In genomic region chr6:104492490-104493431, GRCm38 (mm10) we compare ENCODE assay signal across 9 mouse cellular contexts. TPM values are rescaled to one million over a fixed set of nuclear protein-coding genes. Genes with fewer than 3 reads are reported as not detected.
DNase-seq lines count a peak whose midpoint lies in the region; ATAC-seq and TF ChIP-seq lines count a peak whose summit lies in the region.
"Had no signal": no experiment of that assay in that cellular context is flagged by ENCODE, and none has a peak within 500 bp of the region (broad histone marks: within the 10 kb centered on the region; RNA-seq: fewer than 3 reads in every experiment).

Gene Cntn6 (plus strand): TSS chr6:104492790.

- DNase-seq in lung, embryonic 14.5 days = peak; percentile 12
- no peak for DNase-seq in lung, postnatal 25 days (ENCODE audit: low spot score)
- DNase-seq in forebrain, postnatal 0 days = peak; percentile 64
- DNase-seq in left cerebral cortex, adult 18-20 months (ENCODE audit: low spot score in 2 of 2) = peak; percentile 11 to 33
- peak; percentile 80 for DNase-seq in retina, embryonic 14.5 days (ENCODE audit: low spot score)
- no peak for DNase-seq in lung, postnatal 36 days

- H3K9ac ChIP-seq in lung, embryonic 14.5 days = no peak within 1 kb of the TSS
- peak within 1 kb of the TSS; percentile 45 for H3K9ac ChIP-seq in forebrain, postnatal 0 days

- no peak within 1 kb of the TSS for H3K4me2 ChIP-seq in lung, embryonic 14.5 days
- H3K4me2 ChIP-seq in forebrain, postnatal 0 days (ENCODE audit: low read depth) = peak within 1 kb of the TSS; percentile 38

- H3K27me3 ChIP-seq in lung, embryonic 14.5 days (ENCODE audit: insufficient read depth, low read length) = no peaks in the 10 kb centered on the region
- H3K27me3 ChIP-seq in forebrain, postnatal 0 days (ENCODE audit: insufficient read depth, low read length) = no peaks in the 10 kb centered on the region

- no peaks in the 10 kb centered on the region for H3K4me1 ChIP-seq in lung, embryonic 14.5 days (ENCODE audit: insufficient read depth)
- no peaks in the 10 kb centered on the region for H3K4me1 ChIP-seq in forebrain, postnatal 0 days (ENCODE audit: insufficient read depth)

- H3K27ac ChIP-seq in lung, embryonic 14.5 days (ENCODE audit: low read depth) = no peak within 1 kb of the TSS
- peak within 1 kb of the TSS; percentile 22; the same call in 1 of the 2 replicates for H3K27ac ChIP-seq in forebrain, postnatal 0 days (ENCODE audit: low read depth, low read length)

- no peak for ATAC-seq in lung, embryonic 14.5 days (ENCODE audit: insufficient read depth)
- peak; percentile 71 for ATAC-seq in forebrain, postnatal 0 days
- ATAC-seq in megakaryocyte, adult 5-6 weeks (ENCODE audit: poor library complexity, severe bottlenecking) = no peak
- no peak for ATAC-seq in erythroid progenitor cell, adult 5-6 weeks (replicated peaks; ENCODE audit: low FRiP score, poor library complexity, severe bottlenecking)

- TF ChIP-seq CTCF in lung, embryonic 14.5 days (IDR thresholded peaks at IDR 0.05; ENCODE audit: low read depth) = no peak
- no peak for TF ChIP-seq CTCF in forebrain, postnatal 0 days (IDR thresholded peaks at IDR 0.05; ENCODE audit: low read depth)

- WGBS in lung, embryonic 14.5 days = 56% methylated on average over 11 of the region's 11 CpGs
- 7% methylated on average over 11 of the region's 11 CpGs for WGBS in forebrain, postnatal 0 days

- H3K9me3 ChIP-seq in lung, embryonic 14.5 days (ENCODE audit: low read depth, low read length) = no peaks in the 10 kb centered on the region
- H3K9me3 ChIP-seq in forebrain, postnatal 0 days (ENCODE audit: low read length) = no peaks in the 10 kb centered on the region

- H3K36me3 ChIP-seq in lung, embryonic 14.5 days (ENCODE audit: insufficient read depth) = no peaks in the 10 kb centered on the region
- H3K36me3 ChIP-seq in forebrain, postnatal 0 days (ENCODE audit: insufficient read depth) = no peaks in the 10 kb centered on the region

- no peak within 1 kb of the TSS for H3K4me3 ChIP-seq in lung, embryonic 14.5 days (ENCODE audit: low read depth, low read length)
- H3K4me3 ChIP-seq in forebrain, postnatal 0 days (ENCODE audit: low read depth, low read length) = peak within 1 kb of the TSS; percentile 36

RNA-seq across cellular contexts. Expression of gene Cntn6, which starts in this region (rescaled TPM):
- 0.18 TPM in 1 of 2 replicates, not detected in the other for polyA plus RNA-seq in lung, embryonic 14.5 days (2014; fragmentation: Nextera tagmentation; extraction: Ambion mirVana)
- total RNA-seq in forebrain, postnatal 0 days (2014; rRNA removed) = 29.7 and 32.5 TPM in 2 replicates
- polyA plus RNA-seq in forebrain, postnatal 0 days (2015; fragmentation: Nextera tagmentation; extraction: Ambion mirVana) = 13.3 and 16.1 TPM in 2 replicates
- 10 to 100 TPM; 16.9 to 19.2 TPM for total RNA-seq in left cerebral cortex, adult 18-20 months (2021)
- total RNA-seq in megakaryocyte, adult 5-6 weeks (2015) = not detected in 2 replicates
- not detected in 2 replicates for total RNA-seq in megakaryocyte, adult 5-6 weeks (2017)
- not detected in 2 replicates for total RNA-seq in erythroid progenitor cell, adult 5-6 weeks (2015; ENCODE audit: low replicate concordance)
- not detected in 2 replicates for total RNA-seq in erythroid progenitor cell, adult 5-6 weeks (2017; ENCODE audit: low replicate concordance)
- total RNA-seq: ES-E14 had no signal

Comparison
In these comparisons a context has a peak if more than half of its experiments do, and no peak if none do; other contexts are left out.
1. RNA of gene Cntn6 (total RNA-seq): 29.7 to 32.5 TPM in forebrain, postnatal 0 days and 16.9 to 19.2 TPM in left cerebral cortex, adult 18-20 months; not detected in megakaryocyte, adult 5-6 weeks and not detected in erythroid progenitor cell, adult 5-6 weeks; every median in the first group is over 10 times any median in the second.
2. RNA of gene Cntn6 (polyA plus RNA-seq): 13.3 to 16.1 TPM in forebrain, postnatal 0 days; 0.18 TPM in lung, embryonic 14.5 days; every median in the first group is over 10 times any median in the second.
3. Peak in DNase-seq in lung, embryonic 14.5 days; RNA of the gene not detected or under 1 TPM.
4. DNase-seq: peak in forebrain, postnatal 0 days (single experiment), left cerebral cortex, adult 18-20 months (2 of 2) and retina, embryonic 14.5 days (single experiment); none in lung, postnatal 25 days (single experiment) and lung, postnatal 36 days (single experiment).